Mouse (Mus musculus): ENCODE results near the gene Grb10. TPM values are rescaled to one million over a fixed set of nuclear protein-coding genes. Genes with fewer than 3 reads are reported as not detected.

The Grb10 gene
- total RNA-seq, 1 experiment from 2014 or later: not detected

DNA sequence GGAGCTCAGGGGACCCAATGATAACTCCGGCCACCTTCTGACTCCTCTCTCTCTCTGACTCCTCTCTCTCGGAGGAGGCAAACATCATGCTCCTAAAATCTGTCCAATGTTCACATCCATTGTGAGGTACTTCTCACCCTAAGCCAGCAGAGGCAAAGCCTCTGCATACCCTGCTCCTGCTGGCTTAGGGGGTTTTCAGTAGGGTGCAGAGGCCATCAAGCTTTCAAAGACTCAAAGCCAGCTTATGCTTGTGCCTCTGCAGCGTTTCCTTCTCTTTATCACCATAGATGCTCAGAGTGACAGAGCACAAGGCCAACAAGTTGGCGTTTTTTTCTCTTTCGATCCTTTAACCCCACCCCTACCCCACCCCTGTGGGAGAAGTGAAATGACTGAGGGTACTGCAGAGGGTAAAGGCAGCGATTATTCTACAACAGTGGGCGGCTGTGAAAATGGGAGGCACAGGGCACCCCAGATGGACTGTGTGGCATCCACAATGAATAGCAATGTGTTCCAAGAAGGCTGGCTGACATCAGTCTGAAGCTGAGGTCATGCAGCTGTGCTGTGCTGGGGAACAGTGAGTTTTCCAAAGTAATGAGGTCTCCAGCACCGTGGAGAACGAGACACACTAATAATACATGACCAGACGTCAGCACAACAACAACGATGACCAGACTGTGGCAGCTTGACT is 106.2 kb downstream of the Grb10 start:
- ATAC-seq (replicated peaks; ENCODE audit: insufficient number of reproducible peaks, low FRiP score, low TSS enrichment, poor library complexity, severe bottlenecking): no peak

DNA sequence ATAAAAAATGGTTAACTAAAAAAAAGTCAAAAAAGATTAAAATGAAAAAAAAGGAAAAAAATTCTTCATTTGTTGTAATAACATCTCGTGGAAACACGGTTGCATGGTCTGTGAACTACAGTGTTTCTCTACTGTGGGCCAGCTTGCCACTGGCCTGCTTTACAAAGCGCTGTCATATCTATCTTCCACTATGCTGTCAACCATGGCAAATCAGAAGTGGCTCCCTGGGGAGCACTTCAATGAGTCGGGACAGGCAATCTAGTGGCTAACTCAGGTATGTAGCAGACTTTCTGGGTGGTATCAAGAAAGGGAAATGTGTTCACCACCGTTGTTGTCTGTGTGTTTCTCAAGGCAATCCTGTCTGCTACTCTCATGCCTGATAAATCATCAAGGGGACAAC is 106.8 kb downstream of the Grb10 start:
- ATAC-seq (replicated peaks; ENCODE audit: insufficient number of reproducible peaks, low FRiP score, low TSS enrichment, poor library complexity, severe bottlenecking): no peak

DNA sequence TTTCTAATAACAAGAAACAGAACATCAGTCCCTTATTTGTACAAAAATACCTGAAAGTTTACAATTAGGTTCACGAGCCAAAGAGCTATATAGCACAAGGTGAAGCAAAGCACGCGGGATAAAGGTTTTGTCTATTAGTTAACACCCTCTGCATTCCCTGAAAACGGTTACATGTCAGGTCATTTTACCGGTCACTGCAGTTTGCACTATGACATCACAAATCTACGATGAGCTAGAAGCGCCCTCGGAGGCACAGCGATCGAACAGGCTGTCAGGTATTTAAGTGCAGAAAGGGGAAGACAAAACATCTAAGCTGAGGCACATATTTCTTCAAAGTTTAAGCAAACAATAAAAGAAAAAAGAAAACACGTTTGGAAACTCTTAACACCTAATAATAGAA is 108.0 kb downstream of the Grb10 start:
- no peak for ATAC-seq (replicated peaks; ENCODE audit: insufficient number of reproducible peaks, low FRiP score, low TSS enrichment, poor library complexity, severe bottlenecking)

DNA sequence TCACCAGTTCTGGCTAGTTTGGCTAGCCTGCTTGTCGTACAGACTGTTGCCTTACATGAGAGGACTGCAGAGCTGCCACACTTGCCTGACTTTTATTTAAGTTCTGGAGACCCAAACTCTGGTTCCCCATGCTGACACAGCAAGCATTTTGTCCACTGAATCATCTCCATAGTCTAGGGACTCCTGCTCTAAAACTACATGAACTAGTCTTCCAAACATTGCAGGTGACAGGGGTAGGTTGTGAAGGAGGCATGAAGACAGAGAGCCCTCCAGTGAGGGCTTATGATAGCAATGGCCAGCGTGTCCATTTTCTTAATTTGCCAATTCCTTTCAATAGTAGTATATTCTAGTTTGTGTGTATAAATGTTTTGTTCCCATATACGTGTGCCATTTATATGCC is 109.4 kb downstream of the Grb10 start:
- ATAC-seq (replicated peaks; ENCODE audit: insufficient number of reproducible peaks, low FRiP score, low TSS enrichment, poor library complexity, severe bottlenecking): no peak

DNA sequence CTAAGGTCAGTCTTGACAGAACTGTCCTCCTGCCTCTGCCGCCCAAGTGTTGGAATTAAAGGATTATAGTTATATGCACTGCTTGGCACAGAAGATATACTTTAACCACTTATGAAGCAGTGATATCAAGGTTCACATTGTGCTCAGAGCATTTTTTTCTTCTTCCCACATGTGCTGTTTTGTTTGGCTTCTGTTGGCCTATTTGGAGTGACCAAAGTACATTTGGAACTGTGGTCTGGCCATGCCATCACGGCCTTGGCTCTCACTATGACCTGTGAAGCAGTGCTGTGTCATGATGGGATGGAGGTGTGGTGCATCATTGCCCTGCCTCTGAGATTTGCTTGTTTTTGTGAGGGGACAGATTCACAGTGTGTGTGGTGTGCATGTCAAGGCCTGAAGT is 109.9 kb downstream of the Grb10 start:
- no peak for ATAC-seq (replicated peaks; ENCODE audit: insufficient number of reproducible peaks, low FRiP score, low TSS enrichment, poor library complexity, severe bottlenecking)

DNA sequence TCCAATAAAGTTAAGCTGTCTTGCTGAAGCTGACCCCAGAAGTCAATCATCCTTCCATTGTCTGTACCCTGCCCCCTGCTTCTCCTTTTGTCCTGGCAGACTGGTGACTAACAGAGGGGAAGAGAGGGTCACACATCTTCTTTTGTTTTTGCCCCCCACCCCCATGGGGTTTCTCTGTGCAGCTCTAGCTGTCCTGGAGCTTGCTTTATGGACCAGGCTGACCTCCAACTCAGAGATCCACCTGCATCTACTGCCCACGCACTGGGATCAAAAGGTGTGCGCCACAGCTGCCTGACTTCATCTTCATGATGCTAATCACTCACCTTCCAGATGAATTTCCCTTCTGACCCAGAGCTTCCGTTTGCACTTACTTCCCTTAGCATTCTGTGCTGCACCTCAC is 114.6 kb downstream of the Grb10 start:
- no peak for ATAC-seq (replicated peaks; ENCODE audit: insufficient number of reproducible peaks, low FRiP score, low TSS enrichment, poor library complexity, severe bottlenecking)

DNA sequence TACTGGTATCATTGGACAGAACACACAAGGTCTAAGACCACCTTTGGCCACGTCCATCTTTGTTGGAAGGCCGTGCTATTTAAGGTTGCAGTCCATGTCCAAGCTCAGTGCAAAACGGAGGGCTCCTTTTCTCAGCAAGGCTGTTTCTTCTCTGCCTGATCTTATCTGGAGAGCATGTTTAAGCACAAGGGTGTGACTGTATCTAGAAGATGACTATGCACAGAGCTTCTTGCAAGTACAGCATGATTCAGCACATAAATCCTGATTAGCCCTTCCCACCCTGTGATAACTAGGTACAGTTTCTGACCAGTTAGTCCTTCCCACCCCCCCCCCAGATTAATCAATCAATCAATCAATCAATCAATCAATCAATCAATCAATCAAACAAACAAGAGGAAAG is 115.1 kb downstream of the Grb10 start:
- no peak for ATAC-seq (replicated peaks; ENCODE audit: insufficient number of reproducible peaks, low FRiP score, low TSS enrichment, poor library complexity, severe bottlenecking)

DNA sequence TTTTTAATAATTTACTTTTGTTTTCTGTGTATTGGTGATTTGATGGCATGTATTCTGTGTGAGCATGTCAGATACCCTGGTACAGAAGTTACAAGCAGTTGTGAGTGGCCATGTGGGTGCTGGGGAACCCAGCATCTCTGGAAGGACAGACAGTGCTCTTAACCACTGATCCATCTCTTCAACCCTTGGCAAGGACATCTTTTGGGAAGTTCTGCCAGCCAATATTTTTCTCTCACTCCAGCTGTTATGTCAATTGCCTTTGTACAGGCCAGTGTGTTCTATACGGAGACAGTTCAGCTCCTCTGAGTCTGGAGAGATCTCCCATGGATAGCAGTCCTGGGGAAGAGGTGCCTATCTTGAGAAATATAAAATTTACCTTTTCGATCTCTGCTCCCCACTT is 116.4 kb downstream of the Grb10 start:
- no peak for ATAC-seq (replicated peaks; ENCODE audit: insufficient number of reproducible peaks, low FRiP score, low TSS enrichment, poor library complexity, severe bottlenecking)

DNA sequence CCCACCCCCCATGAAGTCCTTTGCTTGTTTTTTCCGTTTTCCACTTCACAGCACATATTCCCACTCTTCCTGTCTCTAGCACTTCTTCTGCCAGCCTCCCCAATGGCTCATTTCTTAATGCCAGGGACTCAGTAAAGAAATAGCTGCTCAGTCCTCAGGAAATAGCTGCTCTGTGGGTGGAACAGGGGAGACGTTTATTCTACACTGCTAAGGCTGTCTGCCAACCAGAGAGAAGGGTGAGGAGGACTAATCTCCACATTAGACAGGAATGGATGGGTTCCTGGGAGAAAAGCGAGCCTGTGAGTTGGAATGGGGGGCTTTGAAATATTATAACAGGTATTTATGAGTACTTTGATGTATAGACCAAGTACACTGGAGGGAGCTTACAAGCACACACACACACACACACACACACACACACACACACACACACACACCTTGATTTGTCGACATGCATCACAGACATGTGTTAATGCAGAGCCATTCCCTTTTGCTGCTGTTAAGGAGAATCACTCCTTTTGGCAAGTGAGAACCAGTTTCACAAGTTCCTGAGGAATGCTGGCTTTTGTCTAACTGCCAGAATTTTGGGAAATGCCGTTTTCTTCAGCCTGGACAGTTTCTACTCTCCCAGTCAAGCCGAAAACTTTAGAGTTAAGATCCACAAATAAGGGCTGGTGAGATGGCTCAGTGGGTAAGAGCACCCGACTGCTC is 130.6 kb downstream of the Grb10 start:
- no peak for ATAC-seq (replicated peaks; ENCODE audit: insufficient number of reproducible peaks, low FRiP score, low TSS enrichment, poor library complexity, severe bottlenecking)

DNA sequence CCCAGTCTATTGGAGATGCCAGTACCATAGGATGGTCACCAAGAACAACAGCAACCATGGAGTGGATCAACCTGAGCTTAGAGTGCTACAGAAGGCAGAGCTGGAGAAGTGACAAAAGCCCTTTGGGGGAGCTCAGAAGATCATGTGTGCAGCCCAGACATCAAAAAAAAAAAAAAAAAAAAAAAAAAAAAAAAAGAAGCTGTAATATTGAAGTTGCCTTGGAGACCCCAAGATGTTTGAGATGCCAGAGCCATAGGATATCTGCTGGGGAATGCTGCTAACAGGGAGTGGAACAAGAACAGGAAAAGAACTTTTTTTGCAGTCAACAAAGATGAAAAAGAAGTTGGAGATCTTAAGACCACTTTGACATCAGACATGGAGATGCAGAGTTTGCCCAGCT is 133.0 kb downstream of the Grb10 start:
- no peak for ATAC-seq (replicated peaks; ENCODE audit: insufficient number of reproducible peaks, low FRiP score, low TSS enrichment, poor library complexity, severe bottlenecking)

DNA sequence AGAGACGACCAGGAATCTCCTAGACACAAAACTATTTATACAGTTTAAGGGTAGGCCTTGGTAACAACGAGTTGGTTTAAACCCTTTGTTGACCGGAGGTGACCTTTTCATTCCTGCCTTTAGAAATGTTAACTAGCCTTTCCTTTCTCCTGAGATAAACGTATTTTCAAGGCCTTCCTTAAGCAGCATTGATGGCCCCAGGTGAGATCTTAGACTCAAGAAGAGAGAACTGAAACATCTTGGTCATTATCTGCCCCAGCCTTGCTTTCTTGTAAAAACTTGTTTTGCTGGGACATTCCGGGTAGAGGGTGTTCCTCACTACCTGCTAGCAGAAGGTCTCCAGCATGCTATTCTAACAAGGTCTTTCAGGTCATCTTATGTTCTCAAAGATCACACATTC is 133.5 kb downstream of the Grb10 start:
- no peak for ATAC-seq (replicated peaks; ENCODE audit: insufficient number of reproducible peaks, low FRiP score, low TSS enrichment, poor library complexity, severe bottlenecking)

DNA sequence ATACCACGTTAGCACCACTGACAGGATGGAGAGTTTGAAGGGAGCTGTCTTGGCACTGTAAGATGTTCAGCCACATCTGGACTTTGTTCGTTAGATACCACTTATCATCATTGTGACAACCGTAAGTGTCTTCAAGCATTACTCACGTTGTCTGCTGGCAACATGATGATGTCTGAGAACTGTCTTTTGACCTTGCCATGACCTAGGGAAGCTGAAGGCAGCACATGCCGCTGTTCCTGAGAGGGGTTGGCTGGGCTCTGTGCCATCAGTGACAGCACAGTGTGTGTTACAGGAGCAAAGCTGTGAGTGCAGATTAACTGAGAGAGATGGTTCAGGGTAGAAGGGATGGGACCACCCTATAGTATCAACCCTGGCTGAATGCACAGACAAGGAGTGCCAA is 137.0 kb downstream of the Grb10 start:
- no peak for ATAC-seq (replicated peaks; ENCODE audit: insufficient number of reproducible peaks, low FRiP score, low TSS enrichment, poor library complexity, severe bottlenecking)

DNA sequence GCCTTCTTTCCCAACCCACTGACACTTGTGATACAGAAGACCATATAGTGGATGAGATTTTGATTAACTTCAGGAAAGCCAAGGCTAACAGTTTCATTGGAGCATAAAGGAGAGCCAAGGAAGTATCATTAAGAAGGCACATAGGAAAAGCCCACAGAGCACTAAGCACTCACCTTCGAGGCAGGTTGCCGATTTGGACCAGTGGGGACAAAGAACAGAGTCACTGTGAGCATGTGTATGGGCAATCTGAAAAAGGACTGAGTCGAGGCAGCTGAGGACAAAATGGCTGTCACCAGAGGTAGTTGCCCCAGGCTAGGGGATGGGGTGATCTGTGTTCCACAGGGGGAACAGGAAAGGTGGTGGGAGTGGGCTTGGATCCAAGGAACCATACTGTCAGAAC is 140.0 kb downstream of the Grb10 start:
- no peak for ATAC-seq (replicated peaks; ENCODE audit: insufficient number of reproducible peaks, low FRiP score, low TSS enrichment, poor library complexity, severe bottlenecking)

DNA sequence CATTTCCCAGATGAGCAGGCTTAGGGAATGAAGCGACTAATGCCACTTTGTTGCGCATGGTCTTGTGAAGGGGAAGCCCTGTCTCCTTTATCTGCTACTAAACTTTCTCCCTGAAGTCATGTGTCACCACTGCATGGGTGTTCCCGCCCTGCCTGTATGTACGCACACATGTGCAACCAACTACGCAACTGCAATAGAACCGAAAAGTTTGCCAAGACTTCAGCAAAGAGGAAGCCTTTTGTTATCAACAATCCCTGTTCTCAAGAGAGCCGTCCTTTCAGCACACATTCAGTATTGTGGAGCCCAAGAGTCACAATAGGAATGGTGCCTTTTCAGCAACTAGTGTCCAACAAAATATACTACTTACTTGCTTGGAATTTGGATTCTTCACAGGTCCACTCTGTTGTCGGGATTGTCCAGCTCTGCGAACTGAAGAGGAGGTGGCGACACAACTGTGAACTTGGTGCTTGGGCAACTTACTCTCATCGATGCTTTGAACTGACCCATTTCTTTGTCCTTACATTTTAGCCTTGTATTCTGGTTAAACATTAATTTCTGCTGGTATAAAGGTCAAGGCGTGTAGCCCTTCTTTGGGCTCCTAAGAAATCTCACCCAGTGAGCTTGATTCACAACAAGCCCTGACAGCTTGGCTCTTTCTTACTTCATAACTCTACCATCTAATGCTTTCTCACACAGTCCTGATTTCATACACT is 140.7 kb downstream of the Grb10 start, which contains the start of gene Ddc:
Gene Ddc, minus strand, starts transcription at position 500 of the 713 bp plus-strand sequence.
- no peak for ATAC-seq (replicated peaks; ENCODE audit: insufficient number of reproducible peaks, low FRiP score, low TSS enrichment, poor library complexity, severe bottlenecking)

DNA sequence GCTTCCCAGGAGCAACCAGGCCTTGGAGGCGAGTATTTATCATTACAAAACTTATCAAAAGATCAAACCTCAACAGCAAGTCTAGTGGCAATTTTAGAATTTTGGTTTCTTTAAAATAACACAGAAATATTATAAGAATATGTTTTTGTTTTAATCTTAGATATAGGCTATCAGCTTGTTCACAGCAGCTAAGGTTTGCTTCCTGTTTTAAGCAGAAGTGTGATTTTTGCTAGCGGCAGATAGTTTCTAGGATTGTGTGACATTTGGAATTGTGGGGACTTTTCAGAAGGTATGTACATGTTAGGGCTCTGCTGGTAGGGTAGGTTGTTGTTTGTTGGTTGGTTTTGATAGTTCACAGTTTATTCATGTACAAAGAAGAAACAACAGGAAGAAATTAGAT is 143.0 kb downstream of the Grb10 start:
- ATAC-seq (replicated peaks; ENCODE audit: insufficient number of reproducible peaks, low FRiP score, low TSS enrichment, poor library complexity, severe bottlenecking): no peak

DNA sequence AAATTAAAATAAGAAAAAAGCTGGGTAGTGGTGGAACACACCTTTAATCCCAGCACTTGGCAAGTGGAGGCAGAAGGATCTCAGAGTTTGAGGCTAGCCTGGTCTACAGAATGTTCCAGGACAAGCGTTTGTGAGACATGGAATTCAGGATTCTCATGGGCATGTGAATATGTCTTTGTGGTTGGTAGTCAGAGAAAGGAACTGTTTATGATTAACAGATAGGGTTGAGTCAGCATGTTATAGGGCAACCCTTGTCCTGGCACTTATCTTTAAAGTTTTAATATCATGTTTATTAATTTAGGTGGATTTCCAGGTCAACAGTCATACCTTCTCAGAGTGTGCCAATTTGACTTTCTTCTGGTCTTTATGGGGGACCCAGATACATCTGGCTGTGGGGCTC is 144.7 kb downstream of the Grb10 start:
- ATAC-seq (replicated peaks; ENCODE audit: insufficient number of reproducible peaks, low FRiP score, low TSS enrichment, poor library complexity, severe bottlenecking): no peak

DNA sequence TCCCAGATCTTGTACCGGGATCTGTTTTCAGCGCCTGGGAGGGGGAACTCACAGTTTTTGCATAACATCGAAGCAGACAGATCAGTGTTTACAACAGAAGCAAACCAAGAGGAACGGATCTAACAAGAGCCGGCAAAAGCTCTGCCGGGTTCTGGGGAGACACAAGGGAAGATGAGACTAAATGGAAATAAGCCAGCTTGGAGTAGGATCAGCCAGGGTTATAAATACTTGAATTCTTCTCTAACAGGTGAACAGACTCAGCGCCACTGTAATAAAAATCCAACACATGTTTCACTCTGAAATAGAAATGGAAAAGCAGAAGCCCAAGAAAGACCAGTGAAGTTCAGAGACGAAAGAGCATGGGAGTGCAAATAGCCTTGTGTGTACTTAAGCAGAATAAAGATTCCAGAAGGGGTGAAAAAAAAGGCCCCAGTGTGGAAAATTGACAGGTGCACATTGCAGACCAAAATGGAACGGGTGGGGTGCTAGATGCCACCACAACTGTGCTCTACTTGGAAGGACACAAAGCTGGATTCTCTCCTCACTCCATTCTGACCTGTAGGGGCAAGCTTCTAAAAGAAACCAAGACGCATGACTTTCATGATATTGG is 145.4 kb downstream of the Grb10 start:
- no peak for ATAC-seq (replicated peaks; ENCODE audit: insufficient number of reproducible peaks, low FRiP score, low TSS enrichment, poor library complexity, severe bottlenecking)

DNA sequence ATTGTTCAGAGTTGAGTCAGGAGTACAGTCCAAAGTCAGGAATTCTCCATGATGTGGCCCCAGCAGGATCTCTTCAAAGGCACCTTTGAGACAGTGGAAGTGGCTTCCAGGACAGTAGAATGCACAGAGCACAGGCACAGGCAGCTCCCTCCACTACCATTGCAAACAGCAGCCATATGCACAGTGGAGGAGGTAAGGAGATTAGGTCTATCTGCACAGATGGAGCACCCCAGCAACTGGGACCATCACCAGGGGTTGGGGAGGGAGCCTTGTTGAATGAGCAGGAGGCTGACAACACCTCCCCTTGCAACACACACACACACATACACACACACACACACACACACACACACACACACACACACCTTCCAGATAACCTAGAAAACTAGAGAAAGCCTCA is 146.7 kb downstream of the Grb10 start:
- ATAC-seq (replicated peaks; ENCODE audit: insufficient number of reproducible peaks, low FRiP score, low TSS enrichment, poor library complexity, severe bottlenecking): no peak

DNA sequence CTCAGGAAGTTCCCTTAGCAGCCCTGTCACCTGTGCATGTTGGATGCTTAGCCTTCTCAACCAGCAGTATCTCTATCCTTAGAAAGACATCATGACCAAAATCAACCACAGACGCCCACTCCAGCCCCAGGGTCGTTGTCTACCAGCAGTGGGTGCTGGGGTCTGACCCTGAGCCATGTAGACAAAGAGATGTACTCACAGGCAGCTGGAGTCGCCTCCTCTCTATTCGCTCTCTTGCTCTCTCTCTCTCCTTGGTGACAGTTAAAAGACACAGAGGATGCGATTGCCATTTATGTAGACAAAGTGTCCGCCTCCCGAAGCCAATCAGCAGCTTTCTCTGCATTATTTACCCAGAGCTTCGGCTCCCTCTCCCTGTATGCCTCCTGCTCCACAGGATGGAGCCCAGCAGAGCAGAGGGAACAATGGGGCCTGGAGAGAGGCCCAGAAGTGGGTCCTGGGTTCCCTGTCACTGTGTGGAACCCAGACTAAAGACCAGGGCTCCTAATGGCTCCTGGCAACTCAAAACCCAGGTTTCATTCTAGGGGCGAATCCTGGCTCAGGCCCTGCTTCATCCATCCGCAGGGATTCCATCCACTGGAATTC is 148.2 kb downstream of the Grb10 start:
- no peak for ATAC-seq (replicated peaks; ENCODE audit: insufficient number of reproducible peaks, low FRiP score, low TSS enrichment, poor library complexity, severe bottlenecking)
